Mouse (Mus musculus) NIH3T3 (cell line): ENCODE measurements around the gene Timm44.
"Not testable (repeated sequence)": the region's sequence is repeated elsewhere in the genome, so short reads cannot be mapped to it uniquely, and the experiment has no call there.

Experiments
- DNase-seq: peaks from one replicate; pipeline ENCODE4 v3.0.0-alpha.2; 2012; ENCODE audit warnings: low read depth

Gene Timm44

GRCm38 (mm10) chr8:4263105-4263791 lies 12.5 kb downstream of the Timm44 start:
- DNase-seq: no peak

DNA sequence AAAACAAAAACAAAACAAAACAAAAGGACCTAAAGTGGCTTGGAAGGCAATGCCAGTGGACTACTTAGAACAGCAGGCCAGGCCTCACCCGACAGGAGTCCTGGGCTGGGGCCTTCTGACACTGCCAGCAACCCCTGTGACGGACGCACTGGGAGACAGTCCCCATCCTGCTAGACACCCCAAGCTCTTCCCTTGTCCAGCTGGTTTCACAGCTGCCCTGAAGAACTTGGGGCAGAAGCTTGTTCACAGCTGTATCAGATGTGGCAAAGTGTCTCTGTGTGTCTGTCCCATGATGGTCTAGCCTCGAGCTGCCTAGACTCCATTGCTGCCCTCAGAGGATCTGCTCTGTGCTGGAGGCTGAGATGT lies 15.9 kb downstream of the Timm44 start:
- no peak for DNase-seq

- peak; percentile 94 for DNase-seq
Observed at GRCm38 (mm10) chr8:4259125-4259804, 16.4 kb downstream of the Timm44 start, which contains the start of gene Ctxn1. Gene Ctxn1 (minus strand): TSS chr8:4259274.

DNA sequence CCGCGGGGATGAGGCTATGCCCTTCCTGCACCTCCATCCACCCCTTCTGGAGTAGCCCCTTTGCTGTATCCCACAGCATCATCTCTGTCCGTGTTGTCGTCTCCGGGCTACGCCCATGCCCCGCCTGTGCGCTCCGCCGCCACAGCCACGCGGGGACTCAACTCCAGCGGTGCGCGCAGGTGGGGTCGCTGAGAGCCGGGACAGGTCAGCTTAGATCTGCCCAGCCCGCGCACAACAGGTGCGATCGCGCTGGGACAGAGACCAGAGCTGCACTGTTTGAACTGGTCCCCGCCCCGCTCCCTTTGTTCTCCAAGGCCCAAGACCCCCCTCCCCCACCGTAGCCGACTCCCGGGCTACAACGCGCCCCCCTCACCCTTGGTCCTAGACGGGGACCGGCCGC lies 17.0 kb downstream of the Timm44 start:
- DNase-seq: no peak

- peak; percentile 87 for DNase-seq
Observed at GRCm38 (mm10) chr8:4258233-4258632, 17.5 kb downstream of the Timm44 start.

DNA sequence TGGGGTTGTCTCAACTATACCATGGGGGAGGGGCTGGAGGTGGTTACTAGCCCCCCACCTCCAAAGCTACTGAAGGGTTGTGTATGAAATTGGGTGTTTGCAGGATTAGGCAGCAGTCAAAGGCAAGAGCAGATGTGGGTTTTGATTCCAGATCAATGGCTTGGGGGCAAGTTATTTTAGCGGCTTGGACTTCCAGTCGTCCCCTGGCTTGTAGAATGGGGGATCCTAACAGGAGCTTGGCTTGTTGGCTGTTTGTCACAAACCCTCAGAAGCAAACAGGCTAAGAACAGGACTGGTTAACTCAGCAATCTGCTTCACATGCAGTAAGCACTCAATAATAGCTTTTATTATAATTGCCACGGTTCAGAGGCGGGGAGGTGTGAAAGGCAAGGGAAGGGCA lies 18.4 kb downstream of the Timm44 start:
- no peak for DNase-seq

- DNase-seq: peak; percentile 52
Observed at GRCm38 (mm10) chr8:4256911-4257310, 18.8 kb downstream of the Timm44 start.

- DNase-seq: not testable (repeated sequence)
Observed at GRCm38 (mm10) chr8:4255471-4255870, 20.2 kb downstream of the Timm44 start.

- peak; percentile 89 for DNase-seq
Observed at GRCm38 (mm10) chr8:4254001-4254400, 21.7 kb downstream of the Timm44 start.

- peak; percentile 98 for DNase-seq
Observed at GRCm38 (mm10) chr8:4252934-4253841, 22.5 kb downstream of the Timm44 start, which contains the start of gene Snapc2. Gene Snapc2 (plus strand): TSS chr8:4253080.

GRCm38 (mm10) chr8:4252116-4252760 lies 23.5 kb downstream of the Timm44 start:
- DNase-seq: peak; percentile 68

DNA sequence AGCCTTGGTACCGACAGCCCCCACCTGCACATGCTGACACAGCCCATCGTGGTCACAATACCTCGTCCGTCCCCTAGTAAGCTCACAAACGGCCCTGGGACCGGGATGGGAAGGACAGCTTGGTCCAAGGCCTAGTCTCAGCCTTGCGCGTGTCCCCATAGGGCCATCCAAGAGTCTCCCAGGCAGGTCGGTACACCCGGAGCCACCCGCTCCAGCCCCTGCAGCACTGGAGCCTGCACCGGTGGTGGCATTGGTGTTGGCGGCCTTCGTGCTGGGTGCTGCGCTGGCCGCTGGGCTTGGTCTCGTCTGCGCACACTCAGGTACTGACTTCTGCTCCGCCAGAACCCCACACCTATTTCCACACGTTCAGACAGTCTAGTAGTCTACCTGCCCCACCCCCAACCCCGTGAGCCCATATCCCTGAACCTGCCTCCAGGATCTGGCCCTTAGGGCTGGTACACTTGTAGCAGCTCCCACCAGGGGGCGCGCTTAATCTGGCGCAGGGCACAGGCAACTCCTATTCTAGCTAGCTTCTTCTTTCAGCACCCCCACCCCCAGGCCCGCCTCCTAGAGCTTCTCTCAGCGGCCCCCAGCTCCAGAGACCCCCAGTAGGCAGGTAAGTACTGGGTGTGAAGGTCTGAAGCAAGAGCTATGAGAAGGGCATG lies 25.3 kb downstream of the Timm44 start:
- DNase-seq: peak; percentile 91

DNA sequence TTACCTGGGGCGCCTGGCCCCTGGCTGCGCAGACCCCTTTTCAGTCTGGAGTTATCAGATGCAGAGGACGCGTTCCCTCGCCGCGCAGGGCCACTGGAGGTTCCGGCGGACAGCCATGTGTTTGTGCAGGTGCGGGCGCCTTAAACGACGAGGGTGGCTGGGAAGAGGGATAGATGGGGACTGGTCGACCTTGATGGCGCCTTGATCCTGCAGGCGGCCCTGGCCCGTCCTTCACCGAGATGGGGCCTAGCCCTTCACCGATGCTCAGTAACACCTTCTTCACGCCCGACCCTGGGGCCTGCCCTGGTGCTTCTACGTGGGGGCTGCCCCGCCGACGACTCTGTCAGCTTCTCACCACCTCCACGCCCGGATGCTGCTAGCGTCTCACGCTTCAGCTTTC lies 26.5 kb downstream of the Timm44 start:
- no peak for DNase-seq

DNA sequence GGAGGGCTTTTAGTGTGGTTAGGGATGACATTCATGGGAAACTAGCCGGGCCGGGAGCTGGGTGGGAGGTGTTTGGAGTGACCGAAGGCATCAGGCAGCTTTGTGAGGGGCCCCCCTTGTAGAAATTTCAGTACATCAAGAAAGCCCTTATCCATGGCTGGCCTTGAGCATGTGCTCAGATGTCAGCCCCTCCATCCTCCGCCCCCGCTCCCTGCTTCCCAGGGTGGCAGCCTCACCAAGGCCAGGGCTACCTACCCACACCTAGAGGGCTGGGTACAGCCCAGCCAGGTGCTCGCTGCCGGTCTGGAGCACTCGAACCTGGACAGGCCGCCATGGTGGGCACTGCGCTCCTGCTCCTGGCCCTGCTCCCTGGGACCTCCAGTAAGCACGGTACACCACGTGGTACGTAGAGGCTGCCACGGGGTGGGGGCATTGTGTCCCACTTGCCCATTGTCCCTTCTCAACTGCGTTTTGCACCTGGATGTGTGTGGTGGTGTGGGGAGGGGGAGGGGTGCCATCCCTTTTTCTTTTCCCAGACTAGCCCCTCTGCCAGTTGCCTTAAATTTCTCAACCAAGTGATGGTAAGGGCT lies 27.7 kb downstream of the Timm44 start, which contains the start of gene Tgfbr3l:
Gene Tgfbr3l (plus strand): TSS at position 264 of the 590 bp plus-strand sequence.
- no peak for DNase-seq

DNA sequence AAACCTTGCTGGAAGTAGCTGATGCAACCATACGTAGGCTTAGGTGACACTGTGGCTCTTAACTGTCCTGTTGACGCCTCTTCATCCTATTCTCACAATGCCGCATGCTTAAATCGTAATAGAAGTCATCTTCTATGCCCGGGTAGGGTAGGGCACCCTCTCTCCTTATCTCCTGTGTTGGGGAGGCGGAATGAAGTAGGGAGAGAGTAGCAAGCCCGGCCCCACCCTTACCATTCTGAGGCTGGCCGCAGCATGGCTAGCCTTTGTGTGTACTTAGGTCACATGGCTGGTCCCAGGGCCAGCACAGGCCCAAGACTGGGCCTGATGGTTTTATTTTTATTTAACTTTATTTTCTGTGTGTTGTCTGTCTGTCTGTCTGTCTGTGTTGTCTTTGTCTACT lies 28.5 kb downstream of the Timm44 start:
- no peak for DNase-seq

DNA sequence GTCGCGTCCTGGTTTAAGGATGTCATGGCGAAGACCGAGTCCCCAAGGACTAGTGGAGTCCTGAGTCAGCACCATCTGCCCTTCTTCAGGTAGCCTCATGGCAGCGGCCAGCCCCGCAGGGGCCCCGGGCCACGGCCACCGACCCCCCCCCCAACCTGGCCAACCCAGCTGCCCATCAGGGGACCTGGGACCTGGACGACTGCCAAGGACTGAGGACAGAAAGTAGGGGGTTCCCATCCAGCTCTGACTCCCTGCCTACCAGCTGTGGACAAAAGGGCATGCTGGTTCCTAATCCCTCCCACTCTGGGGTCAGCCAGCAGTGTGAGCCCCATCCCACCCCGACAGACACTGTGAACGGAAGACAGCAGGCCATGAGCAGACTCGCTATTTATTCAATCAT lies 30.0 kb downstream of the Timm44 start:
- no peak for DNase-seq

- DNase-seq: no peak
Observed at GRCm38 (mm10) chr8:4245061-4245460, 30.7 kb downstream of the Timm44 start.

- DNase-seq: no peak
Observed at GRCm38 (mm10) chr8:4239193-4239890, 36.4 kb downstream of the Timm44 start.

DNA sequence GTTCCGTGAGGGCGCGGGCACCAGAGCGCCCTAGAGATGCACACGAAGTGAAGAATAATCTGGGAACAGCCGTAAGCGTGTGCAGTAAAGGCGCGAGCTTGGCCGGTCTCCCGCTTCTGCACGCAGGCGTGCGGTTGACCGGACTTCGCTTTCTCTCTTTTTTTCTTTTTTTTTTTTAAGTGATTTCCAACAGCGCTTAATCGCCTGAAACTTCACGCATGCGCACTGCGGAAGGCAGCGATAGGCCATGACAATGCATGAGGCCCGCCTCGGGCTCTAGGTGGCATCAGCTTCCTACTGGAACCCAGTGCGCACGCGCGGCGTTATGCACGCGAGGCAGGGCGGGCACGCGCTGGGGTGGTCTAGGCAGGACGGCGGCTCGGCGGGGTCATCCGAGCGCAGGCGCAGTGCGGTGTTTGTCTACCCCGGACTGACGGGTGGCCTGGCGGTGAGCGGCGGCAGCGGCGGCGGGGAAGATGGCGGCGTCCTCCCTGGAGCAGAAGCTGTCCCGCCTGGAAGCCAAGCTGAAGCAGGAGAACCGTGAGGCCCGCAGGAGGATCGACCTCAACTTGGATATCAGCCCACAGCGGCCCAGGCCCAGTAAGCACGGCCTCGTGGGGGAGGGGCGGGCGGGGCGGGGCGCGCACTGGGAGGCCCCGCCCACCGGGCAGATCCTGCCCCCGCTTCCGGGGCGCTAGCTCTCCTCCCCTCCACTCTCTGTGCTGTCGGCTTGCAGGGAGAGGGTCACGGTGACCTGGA lies 37.1 kb downstream of the Timm44 start, which contains the start of the genes Map2k7 and Gm49320:
Gene Map2k7 (plus strand): TSS at position 307 of the 759 bp plus-strand sequence.
Gene Gm49320 (plus strand): TSS at position 432 of the 759 bp plus-strand sequence.
- peak; percentile 100 for DNase-seq
